Comparison of ENCODE assay signal across 11 mouse cellular contexts in the genomic region with DNA sequence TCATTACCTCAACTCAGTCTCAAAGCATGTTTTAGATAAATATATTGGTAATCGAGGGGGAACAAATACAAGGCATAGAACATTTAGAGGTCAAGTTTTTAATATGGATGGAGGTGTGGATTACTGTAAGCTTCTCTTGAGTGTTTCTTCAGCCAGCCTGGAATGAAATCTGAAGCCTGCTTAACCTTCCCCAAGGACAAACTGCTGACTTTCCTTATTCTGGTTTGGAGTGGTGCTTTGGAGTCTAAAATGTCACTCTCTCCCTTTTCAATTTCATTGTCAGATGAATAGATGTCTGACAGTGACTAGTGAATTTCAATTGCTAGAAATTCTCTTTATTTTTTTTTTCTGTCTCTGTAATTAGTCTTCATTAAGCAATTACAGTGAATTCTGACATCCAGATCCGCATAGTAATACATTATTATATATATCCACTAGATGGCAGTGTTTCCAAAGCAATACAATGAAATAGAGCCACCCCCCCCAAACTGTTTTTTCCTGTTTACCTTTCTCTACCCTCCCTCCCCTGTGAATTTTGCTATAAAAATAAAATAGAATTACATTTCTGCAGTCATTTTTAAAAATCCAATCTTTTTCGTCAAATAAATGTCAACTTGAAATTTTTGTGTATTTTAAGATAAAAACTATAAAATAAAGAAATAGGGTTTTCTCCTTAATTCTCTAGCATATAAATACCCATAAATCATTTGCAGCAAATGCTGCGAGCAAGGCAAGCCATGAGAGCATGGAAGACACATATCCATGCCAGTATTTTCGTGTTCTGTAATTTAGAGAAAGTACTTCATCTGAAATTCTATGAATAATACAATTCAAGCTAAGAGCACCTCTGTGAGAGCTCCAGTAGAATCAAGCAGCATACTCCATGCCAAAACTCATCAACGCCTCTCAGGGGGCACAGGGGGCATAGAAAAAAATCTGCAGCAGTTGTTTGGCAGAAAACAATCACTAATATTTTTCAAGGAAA.
DNase-seq lines count a peak whose midpoint lies in the region; ATAC-seq and TF ChIP-seq lines count a peak whose summit lies in the region.
"Had no signal": no experiment of that assay in that cellular context is flagged by ENCODE, and none has a peak within 500 bp of the region (broad histone marks: within the 10 kb centered on the region; RNA-seq: fewer than 3 reads in every experiment).

No protein-coding gene starts in this region.

- H3K4me2 ChIP-seq in intestine, postnatal 0 days (replicated peaks; ENCODE audit: low read depth), result no peak overlapping the region
- H3K4me2 ChIP-seq in intestine, embryonic 15.5 days (replicated peaks), result no peak overlapping the region
- no peak overlapping the region for H3K4me2 ChIP-seq in CH12.LX (ENCODE audit: insufficient read depth, low read depth, poor library complexity, severe bottlenecking)
- H3K4me2 ChIP-seq: embryonic facial prominence, embryonic 12.5 days had no signal

- no peak for ATAC-seq in intestine, postnatal 0 days
- no peak for ATAC-seq in intestine, embryonic 15.5 days
- ATAC-seq: inflammation-experienced regulatory T-cells, adult 6 months had no signal

- 38% methylated on average over 6 of the region's 6 CpGs for WGBS in intestine, postnatal 0 days
- 39% methylated on average over 6 of the region's 6 CpGs for WGBS in intestine, embryonic 15.5 days
- WGBS in heart, embryonic 10.5 days, result 40% methylated on average over 6 of the region's 6 CpGs

- H3K79me2 ChIP-seq in CH12.LX (replicated peaks; ENCODE audit: control insufficient read depth, extremely low read depth, insufficient read depth, poor library complexity, severe bottlenecking), result no peaks in the 10 kb centered on the region

- TF ChIP-seq EP300 in CH12.LX (IDR thresholded peaks at IDR 0.05; ENCODE audit: low read length), result no peak

- no peak overlapping the region for H3K4me3 ChIP-seq in intestine, postnatal 0 days (ENCODE audit: low read depth, low read length)
- no peak overlapping the region for H3K4me3 ChIP-seq in intestine, embryonic 15.5 days (replicated peaks)
- no peak overlapping the region for H3K4me3 ChIP-seq in CH12.LX (replicated peaks in 1 of 3; ENCODE audit: low read depth in 2 of 3, low read length in 2 of 3, poor library complexity in 1 of 3)
- no peak overlapping the region for H3K4me3 ChIP-seq in heart, embryonic 10.5 days
- H3K4me3 ChIP-seq: embryonic facial prominence, embryonic 12.5 days had no signal

- in situ Hi-C loops in CH12.LX (cut with MboI; ENCODE audit: low pct_ligation_motif_present, low pct_unique_long_range_greater_than_20kb, low sequenced_read_pairs), result no loop called here

- peak; percentile 54 for TF ChIP-seq CTCF in intestine, postnatal 0 days (IDR thresholded peaks at IDR 0.05; ENCODE audit: low read depth)
- TF ChIP-seq CTCF in CH12.LX (conservative IDR thresholded peaks at IDR 0.05 in 1 of 2, IDR thresholded peaks at IDR 0.05 in 1 of 2; ENCODE audit: low read depth in 2 of 2, low read length in 2 of 2), result peak in 1 of 2 experiments; percentile 72; a peak in 3 of 4 replicates

- no peaks in the 10 kb centered on the region for H3K27me3 ChIP-seq in intestine, postnatal 0 days (replicated peaks; ENCODE audit: control insufficient read depth, insufficient read depth, low read length)
- no peaks in the 10 kb centered on the region for H3K27me3 ChIP-seq in intestine, embryonic 15.5 days (replicated peaks)
- no peaks in the 10 kb centered on the region for H3K27me3 ChIP-seq in CH12.LX (replicated peaks)
- no peaks in the 10 kb centered on the region for H3K27me3 ChIP-seq in heart, embryonic 10.5 days (ENCODE audit: insufficient read depth, poor library complexity, severe bottlenecking)
- H3K27me3 ChIP-seq: embryonic facial prominence, embryonic 12.5 days had no signal

- TF ChIP-seq RAD21 in CH12.LX (IDR thresholded peaks at IDR 0.05; ENCODE audit: low read depth, low read length), result peak; percentile 83

- no peaks in the 10 kb centered on the region for H3K9me3 ChIP-seq in intestine, postnatal 0 days (ENCODE audit: control insufficient read depth)
- H3K9me3 ChIP-seq in intestine, embryonic 15.5 days, result no peaks in the 10 kb centered on the region
- no peaks in the 10 kb centered on the region for H3K9me3 ChIP-seq in CH12.LX (replicated peaks; ENCODE audit: low read length)
- H3K9me3 ChIP-seq in heart, embryonic 10.5 days, result no peaks in the 10 kb centered on the region
- H3K9me3 ChIP-seq: embryonic facial prominence, embryonic 12.5 days had no signal

- no peak for TF ChIP-seq POLR2A in CH12.LX (IDR thresholded peaks at IDR 0.05; ENCODE audit: low read depth, low read length)

- no peak overlapping the region for H3K9ac ChIP-seq in intestine, postnatal 0 days (ENCODE audit: low read depth, low read length)
- no peak overlapping the region for H3K9ac ChIP-seq in intestine, embryonic 15.5 days
- H3K9ac ChIP-seq in CH12.LX (ENCODE audit: insufficient read depth, low read depth), result no peak overlapping the region
- H3K9ac ChIP-seq: embryonic facial prominence, embryonic 12.5 days had no signal

- no peaks in the 10 kb centered on the region for H3K4me1 ChIP-seq in intestine, postnatal 0 days (replicated peaks; ENCODE audit: control insufficient read depth, insufficient read depth, low read length)
- H3K4me1 ChIP-seq in intestine, embryonic 15.5 days (replicated peaks), result no peaks in the 10 kb centered on the region
- H3K4me1 ChIP-seq in CH12.LX (ENCODE audit: control insufficient read depth in 1 of 2, insufficient read depth in 2 of 2), result peaks cover 6 to 23% of the 10 kb centered on the region in 2 experiments; a peak in 3 of 4 replicates
- H3K4me1 ChIP-seq in heart, embryonic 10.5 days, result no peaks in the 10 kb centered on the region

- no peak overlapping the region for H3K27ac ChIP-seq in intestine, postnatal 0 days (ENCODE audit: low read depth, low read length)
- H3K27ac ChIP-seq in intestine, embryonic 15.5 days, result no peak overlapping the region
- H3K27ac ChIP-seq in CH12.LX (ENCODE audit: insufficient read depth, low read depth), result no peak overlapping the region
- no peak overlapping the region for H3K27ac ChIP-seq in heart, embryonic 10.5 days
- H3K27ac ChIP-seq: embryonic facial prominence, embryonic 12.5 days had no signal

- dilution Hi-C loops in CH12.LX (cut with MboI; ENCODE audit: extremely low pct_ligation_motif_present, extremely low pct_unique_long_range_greater_than_20kb, low sequenced_read_pairs), result no loop called here

- H3K36me3 ChIP-seq in intestine, postnatal 0 days (ENCODE audit: control insufficient read depth, insufficient read depth), result no peaks in the 10 kb centered on the region
- H3K36me3 ChIP-seq in intestine, embryonic 15.5 days, result no peaks in the 10 kb centered on the region
- no peaks in the 10 kb centered on the region for H3K36me3 ChIP-seq in CH12.LX (replicated peaks in 1 of 2; ENCODE audit: control insufficient read depth in 1 of 2, insufficient read depth in 1 of 2, low read length in 1 of 2)
- no peaks in the 10 kb centered on the region for H3K36me3 ChIP-seq in heart, embryonic 10.5 days
- H3K36me3 ChIP-seq: embryonic facial prominence, embryonic 12.5 days had no signal

- intact Hi-C loops in heart, postnatal 25 days (cut with DNase I), result no loop called here

- DNase-seq in CH12.LX (ENCODE audit: extremely low read depth), result peak; percentile 29
- DNase-seq in c-Kit-positive CD71-negative TER-119-negative erythroid progenitor cells, embryonic 14.5 days (ENCODE audit: low read depth), result peak; percentile 4
- peak; percentile 17 for DNase-seq in induced T-regulatory cell, adult 2 months (ENCODE audit: low read depth)
- DNase-seq in heart, postnatal 25 days (ENCODE audit: low spot score), result no peak
- DNase-seq in heart, embryonic 10.5 days (ENCODE audit: low spot score), result no peak
- DNase-seq in cerebellum, postnatal 36 days, result no peak
- DNase-seq: lung, postnatal 10 days had no signal

TF ChIP-seq in CH12.LX, 34 proteins besides CTCF, POLR2A, EP300 and RAD21:
- TF ChIP-seq IRF4 (IDR thresholded peaks at IDR 0.05; ENCODE audit: low read depth, low read length) (no peak), USF2 (conservative IDR thresholded peaks at IDR 0.05; ENCODE audit: low read depth, low read length) (no peak), SMC3 (IDR thresholded peaks at IDR 0.05; ENCODE audit: low read depth, low read length) (peak; percentile 36), MYC (IDR thresholded peaks at IDR 0.05; ENCODE audit: low read depth, low read length) (no peak)

Comparison
In these comparisons a context has a peak if more than half of its experiments do, and no peak if none do; other contexts are left out.
1. DNase-seq: peak in CH12.LX (single experiment), c-Kit-positive CD71-negative TER-119-negative erythroid progenitor cells, embryonic 14.5 days (single experiment) and induced T-regulatory cell, adult 2 months (single experiment); none in heart, postnatal 25 days (single experiment), heart, embryonic 10.5 days (single experiment) and cerebellum, postnatal 36 days (0 of 2).